Mouse (Mus musculus): ENCODE results near the gene Pmel.

DNA sequence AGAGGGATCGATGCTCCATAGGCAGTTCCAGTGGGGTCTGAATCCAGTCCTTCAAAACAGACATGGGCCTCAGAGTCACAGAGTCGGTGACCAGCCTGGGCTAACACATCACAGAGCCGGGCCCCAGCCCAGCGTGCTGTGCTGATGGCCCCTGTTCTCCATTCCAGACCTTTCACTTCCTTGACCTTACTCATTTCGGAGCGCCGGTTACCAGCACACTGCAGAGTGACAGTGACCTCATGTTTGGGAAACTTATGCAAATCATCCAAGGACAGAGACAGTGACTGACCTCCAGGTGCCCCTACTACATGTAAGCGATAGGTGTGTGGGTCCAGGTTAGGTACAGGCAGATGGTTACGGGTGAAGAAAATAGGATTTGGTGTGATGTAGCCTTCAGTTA is 32.8 kb upstream of the Pmel start:
- no peak for TF ChIP-seq CTCF (IDR thresholded peaks at IDR 0.05; ENCODE audit: low read depth)
- no peak for TF ChIP-seq EP300 (optimal IDR thresholded peaks at IDR 0.05)
